Mouse (Mus musculus) intestine, embryonic 14.5 days (tissue): ENCODE measurements around the gene Zbtb7b. TPM values are rescaled to one million over a fixed set of nuclear protein-coding genes. Genes with fewer than 3 reads are reported as not detected.

Experiments used
- ATAC-seq: fragments of 200-750 bp; cut with Nextera tagmentation; replicated peaks from 2 replicates; pipeline ENCODE4 v1.8.0; 2017; ENCODE audit warnings: low read depth, moderate number of reproducible peaks, moderate TSS enrichment, moderate library complexity; ENCODE audit not compliant: low FRiP score, low TSS enrichment
- DNase-seq: peaks from one replicate; pipeline ENCODE4 v3.0.0-alpha.2; 2018; ENCODE audit warnings: low spot score
- H3K27ac ChIP-seq: fragments of 300-500 bp; sonication (generic); 2 replicates; pipeline ENCODE4 v1.5.1; 2014; ENCODE audit warnings: low read depth, mild to moderate bottlenecking, control low read depth
- H3K27me3 ChIP-seq: fragments of 300-500 bp; sonication (generic); replicated peaks from 2 replicates; pipeline ENCODE4 v1.6.1; 2014; ENCODE audit warnings: low read length, control low read depth; ENCODE audit not compliant: control insufficient read depth, insufficient read depth
- H3K36me3 ChIP-seq: fragments of 300-500 bp; sonication (generic); 2 replicates; pipeline ENCODE4 v1.6.1; 2014; ENCODE audit warnings: low read length, control low read depth; ENCODE audit not compliant: control insufficient read depth, insufficient read depth
- H3K4me1 ChIP-seq: fragments of 300-500 bp; sonication (generic); replicated peaks from 2 replicates; pipeline ENCODE4 v1.6.1; 2014; ENCODE audit warnings: low read length, control low read depth, mixed read lengths; ENCODE audit not compliant: control insufficient read depth, insufficient read depth
- H3K4me2 ChIP-seq: fragments of 300-500 bp; sonication (generic); 2 replicates; pipeline ENCODE4 v1.6.1; 2014; ENCODE audit warnings: low read length
- H3K4me3 ChIP-seq: fragments of 300-500 bp; sonication (generic); 2 replicates; pipeline ENCODE4 v1.5.1; 2014; ENCODE audit warnings: low read depth, low read length, control low read depth, mixed read lengths
- H3K9ac ChIP-seq: fragments of 300-500 bp; sonication (generic); 2 replicates; pipeline ENCODE4 v1.6.1; 2014; ENCODE audit warnings: mild to moderate bottlenecking, low read length
- H3K9me3 ChIP-seq: fragments of 300-500 bp; sonication (generic); 2 replicates; pipeline ENCODE4 v1.6.1; 2016; ENCODE audit warnings: low read length, control low read depth; ENCODE audit not compliant: control insufficient read depth
- WGBS: fragments of 180-500 bp; shearing (Covaris S2); extraction: QIAGEN DNeasy Blood & Tissue Kit; methylation state at CpG from one replicate; pipeline ENCODE4 v1.1.7; 2014; 5-methylcytosine and 5-hydroxymethylcytosine counted together
- polyA plus RNA-seq: library from polyadenylated mRNA; unstranded; fragments of >200 nt; fragmentation: Nextera tagmentation; extraction: Ambion mirVana; gene quantifications from 2 replicates; pipeline ENCODE4 v1.2.1, GENCODE M21; 2014

The Zbtb7b gene
- polyA plus RNA-seq, 1 experiment from 2014 or later = 4.7 TPM

- Histone ChIP-seq H3K36me3 (peaks cover 25% of the 10 kb centered on the region), H3K27me3 (no peaks in the 10 kb centered on the region), H3K4me2 (no peak overlapping the region), H3K9ac (no peak overlapping the region), H3K4me1 (peaks cover 20% of the 10 kb centered on the region), H3K4me3 (no peak overlapping the region), H3K27ac (no peak overlapping the region), H3K9me3 (no peaks in the 10 kb centered on the region)
- 63% methylated on average over 11 of the region's 11 CpGs for WGBS
- no peak for ATAC-seq
- DNase-seq = no peak
Measured at GRCm38 (mm10) chr3:89333053-89333452, 61.5 kb downstream of the Zbtb7b start.

- no peak overlapping the region for H3K4me2 ChIP-seq
- no peak overlapping the region for H3K9ac ChIP-seq
- H3K4me3 ChIP-seq = no peak overlapping the region
- peaks cover 20% of the 10 kb centered on the region for H3K4me1 ChIP-seq
- ATAC-seq (0 out of 2 replicates have a peak, but pooled peaks have one; percentile 6), DNase-seq (no peak)
- no peaks in the 10 kb centered on the region for H3K27me3 ChIP-seq
- H3K36me3 ChIP-seq = peaks cover 25% of the 10 kb centered on the region
- no peak overlapping the region for H3K27ac ChIP-seq
- 49% methylated on average over 12 of the region's 12 CpGs for WGBS
- no peaks in the 10 kb centered on the region for H3K9me3 ChIP-seq
Measured at GRCm38 (mm10) chr3:89332476-89332875, 62.1 kb downstream of the Zbtb7b start.

GRCm38 (mm10) chr3:89332013-89332412, 62.6 kb downstream of the Zbtb7b start:
- Histone ChIP-seq H3K27ac (no peak overlapping the region), H3K27me3 (no peaks in the 10 kb centered on the region), H3K9ac (no peak overlapping the region), H3K9me3 (no peaks in the 10 kb centered on the region), H3K36me3 (peaks cover 25% of the 10 kb centered on the region), H3K4me2 (no peak overlapping the region), H3K4me3 (no peak overlapping the region), H3K4me1 (peaks cover 20% of the 10 kb centered on the region)
- ATAC-seq (no peak), DNase-seq (no peak)
- 50% methylated on average over 10 of the region's 10 CpGs for WGBS

- Histone ChIP-seq H3K9me3 (no peaks in the 10 kb centered on the region), H3K36me3 (peaks cover 25% of the 10 kb centered on the region), H3K27ac (no peak overlapping the region), H3K4me1 (peaks cover 16% of the 10 kb centered on the region), H3K9ac (no peak overlapping the region), H3K4me2 (no peak overlapping the region), H3K27me3 (no peaks in the 10 kb centered on the region), H3K4me3 (no peak overlapping the region)
- ATAC-seq = 0 out of 2 replicates have a peak, but pooled peaks have one; percentile 3
- no peak for DNase-seq
- 62% methylated on average over 13 of the region's 13 CpGs for WGBS
Measured at GRCm38 (mm10) chr3:89331561-89331960, 63.0 kb downstream of the Zbtb7b start.

- Histone ChIP-seq H3K36me3 (peaks cover 25% of the 10 kb centered on the region), H3K27me3 (no peaks in the 10 kb centered on the region), H3K9ac (no peak overlapping the region), H3K4me1 (peaks cover 10% of the 10 kb centered on the region), H3K4me2 (no peak overlapping the region), H3K9me3 (no peaks in the 10 kb centered on the region), H3K27ac (no peak overlapping the region), H3K4me3 (no peak overlapping the region)
- ATAC-seq (no peak), DNase-seq (no peak)
- 20% methylated on average over 10 of the region's 10 CpGs for WGBS
Measured at GRCm38 (mm10) chr3:89330948-89331347, 63.6 kb downstream of the Zbtb7b start.

GRCm38 (mm10) chr3:89330346-89330745, 64.2 kb downstream of the Zbtb7b start:
- H3K9me3 ChIP-seq = no peaks in the 10 kb centered on the region
- ATAC-seq = no peak
- WGBS = 74% methylated on average over 3 of the region's 3 CpGs
- no peak for DNase-seq
- no peak overlapping the region for H3K4me3 ChIP-seq
- H3K9ac ChIP-seq = no peak overlapping the region
- H3K27ac ChIP-seq = no peak overlapping the region
- H3K4me1 ChIP-seq = peaks cover 10% of the 10 kb centered on the region
- no peaks in the 10 kb centered on the region for H3K27me3 ChIP-seq
- peaks cover 25% of the 10 kb centered on the region for H3K36me3 ChIP-seq
- H3K4me2 ChIP-seq = no peak overlapping the region

- 7% methylated on average over 4 of the region's 4 CpGs for WGBS
- no peak overlapping the region for H3K4me2 ChIP-seq
- no peak overlapping the region for H3K27ac ChIP-seq
- H3K4me1 ChIP-seq = peaks cover 10% of the 10 kb centered on the region
- no peak for DNase-seq
- 0 out of 2 replicates have a peak, but pooled peaks have one; percentile 13 for ATAC-seq
- no peaks in the 10 kb centered on the region for H3K9me3 ChIP-seq
- peaks cover 9% of the 10 kb centered on the region for H3K36me3 ChIP-seq
- H3K27me3 ChIP-seq = no peaks in the 10 kb centered on the region
- H3K4me3 ChIP-seq = no peak overlapping the region
- H3K9ac ChIP-seq = no peak overlapping the region
Measured at GRCm38 (mm10) chr3:89328623-89329022, 66.0 kb downstream of the Zbtb7b start.

Other genes starting within 250 kb of the Zbtb7b start
- 1.8 and 2.5 TPM in 2 replicates for gene Hcn3, start 234.6 kb downstream of the Zbtb7b start, polyA plus RNA-seq
- 24.9 and 25.3 TPM in 2 replicates for gene Clk2, start 230.0 kb downstream of the Zbtb7b start, polyA plus RNA-seq
- 98.1 and 101 TPM in 2 replicates for gene Scamp3, start 217.3 kb downstream of the Zbtb7b start, polyA plus RNA-seq
- 27.6 and 29.3 TPM in 2 replicates for gene Fam189b, start 211.6 kb downstream of the Zbtb7b start, polyA plus RNA-seq
- gene Gba, start 191.8 kb downstream of the Zbtb7b start, polyA plus RNA-seq = 39.2 and 41.0 TPM in 2 replicates
- 19.2 and 19.4 TPM in 2 replicates for gene Thbs3, start 179.6 kb downstream of the Zbtb7b start, polyA plus RNA-seq
- gene Mtx1, start 167.7 kb downstream of the Zbtb7b start, polyA plus RNA-seq = 214 and 216 TPM in 2 replicates
- gene Muc1, start 165.7 kb downstream of the Zbtb7b start, polyA plus RNA-seq = 4.2 and 10.3 TPM in 2 replicates
- 331 and 346 TPM in 2 replicates for gene Krtcap2, start 148.8 kb downstream of the Zbtb7b start, polyA plus RNA-seq
- 3.3 and 3.5 TPM in 2 replicates for gene Trim46, start 148.5 kb downstream of the Zbtb7b start, polyA plus RNA-seq
- 143 and 188 TPM in 2 replicates for gene Dpm3, start 135.4 kb downstream of the Zbtb7b start, polyA plus RNA-seq
- 64.7 and 66.5 TPM in 2 replicates for gene Slc50a1, start 124.2 kb downstream of the Zbtb7b start, polyA plus RNA-seq
- gene Efna1, start 113.6 kb downstream of the Zbtb7b start, polyA plus RNA-seq = 46.2 and 46.6 TPM in 2 replicates
- gene Efna3, start 71.8 kb downstream of the Zbtb7b start, polyA plus RNA-seq = 13.2 and 15.3 TPM in 2 replicates
- 20.6 and 22.2 TPM in 2 replicates for gene Efna4, start 56.7 kb downstream of the Zbtb7b start, polyA plus RNA-seq
- gene Adam15, start 44.8 kb downstream of the Zbtb7b start, polyA plus RNA-seq = 30.4 and 31.0 TPM in 2 replicates
- gene Dcst2, start 32.8 kb downstream of the Zbtb7b start, polyA plus RNA-seq = 0.35 and 0.40 TPM in 2 replicates
- 0.15 and 0.34 TPM in 2 replicates for gene Dcst1, start 29.5 kb downstream of the Zbtb7b start, polyA plus RNA-seq
- not detected in 2 replicates for gene Lenep, start 8.0 kb upstream of the Zbtb7b start, polyA plus RNA-seq
- gene Flad1, start 17.1 kb upstream of the Zbtb7b start, polyA plus RNA-seq = 28.3 and 28.7 TPM in 2 replicates
- 510 and 525 TPM in 2 replicates for gene Cks1b, start 23.6 kb upstream of the Zbtb7b start, polyA plus RNA-seq
- 65.1 and 71.4 TPM in 2 replicates for gene Shc1, start 23.7 kb upstream of the Zbtb7b start, polyA plus RNA-seq
- 40.8 and 45.5 TPM in 2 replicates for gene Pygo2, start 35.4 kb upstream of the Zbtb7b start, polyA plus RNA-seq
- 18.8 and 20.3 TPM in 2 replicates for gene Pbxip1, start 41.9 kb upstream of the Zbtb7b start, polyA plus RNA-seq
- 60.1 and 63.7 TPM in 2 replicates for gene Pmvk, start 59.8 kb upstream of the Zbtb7b start, polyA plus RNA-seq
- gene Kcnn3, start 125.4 kb upstream of the Zbtb7b start, polyA plus RNA-seq = 5.6 and 6.3 TPM in 2 replicates